Mouse (Mus musculus) layer of hippocampus, adult 9-11 months (tissue): ENCODE measurements around the gene Fibcd1.
A peak's percentile ranks its signal among the peaks of the same experiment; 100 is the strongest.

Source experiments
- DNase-seq: peaks from one replicate; pipeline ENCODE4 v3.0.0; 2022

The Fibcd1 gene

GRCm38 (mm10) chr2:31845896-31846691 lies at the start of gene Fibcd1:
Gene Fibcd1, minus strand, starts transcription at chr2:31846005.
- no peak for DNase-seq

GRCm38 (mm10) chr2:31894221-31894870 lies 48.5 kb upstream of the Fibcd1 start:
- no peak for DNase-seq

GRCm38 (mm10) chr2:31893110-31893669 lies 47.4 kb upstream of the Fibcd1 start:
- no peak for DNase-seq

- no peak for DNase-seq
Measured at GRCm38 (mm10) chr2:31891219-31891618, 45.4 kb upstream of the Fibcd1 start.

GRCm38 (mm10) chr2:31888871-31889270 lies 43.1 kb upstream of the Fibcd1 start:
- DNase-seq, result no peak

- DNase-seq, result no peak
Measured at GRCm38 (mm10) chr2:31887030-31887429, 41.2 kb upstream of the Fibcd1 start, which contains the start of gene Lamc3. Gene Lamc3, plus strand, starts transcription at chr2:31887291.

- peak; percentile 18 for DNase-seq
Measured at GRCm38 (mm10) chr2:31884806-31885205, 39.0 kb upstream of the Fibcd1 start.

- no peak for DNase-seq
Measured at GRCm38 (mm10) chr2:31883061-31883460, 37.3 kb upstream of the Fibcd1 start.

GRCm38 (mm10) chr2:31880868-31881267 lies 35.1 kb upstream of the Fibcd1 start:
- DNase-seq, result no peak

GRCm38 (mm10) chr2:31878610-31879009 lies 32.8 kb upstream of the Fibcd1 start:
- DNase-seq, result no peak

- DNase-seq, result peak; percentile 43
Measured at GRCm38 (mm10) chr2:31876446-31876845, 30.6 kb upstream of the Fibcd1 start.

- no peak for DNase-seq
Measured at GRCm38 (mm10) chr2:31874290-31874855, 28.6 kb upstream of the Fibcd1 start.

- no peak for DNase-seq
Measured at GRCm38 (mm10) chr2:31870683-31871082, 24.9 kb upstream of the Fibcd1 start.

GRCm38 (mm10) chr2:31869692-31870091 lies 23.9 kb upstream of the Fibcd1 start:
- DNase-seq, result no peak

- DNase-seq, result no peak
Measured at GRCm38 (mm10) chr2:31868538-31869164, 22.8 kb upstream of the Fibcd1 start.

- no peak for DNase-seq
Measured at GRCm38 (mm10) chr2:31867773-31868537, 22.1 kb upstream of the Fibcd1 start.

GRCm38 (mm10) chr2:31865794-31866193 lies 20.0 kb upstream of the Fibcd1 start:
- no peak for DNase-seq

- no peak for DNase-seq
Measured at GRCm38 (mm10) chr2:31865322-31865721, 19.5 kb upstream of the Fibcd1 start.

GRCm38 (mm10) chr2:31864891-31865290 lies 19.1 kb upstream of the Fibcd1 start:
- DNase-seq, result no peak

GRCm38 (mm10) chr2:31863766-31864165 lies 18.0 kb upstream of the Fibcd1 start:
- no peak for DNase-seq

- no peak for DNase-seq
Measured at GRCm38 (mm10) chr2:31862919-31863318, 17.1 kb upstream of the Fibcd1 start.

- no peak for DNase-seq
Measured at GRCm38 (mm10) chr2:31858500-31858899, 12.7 kb upstream of the Fibcd1 start.
